Mouse (Mus musculus): Measurements from ENCODE around the gene Gm10188. TPM values are rescaled to one million over a fixed set of nuclear protein-coding genes. Genes with fewer than 3 reads are reported as not detected.

The Gm10188 gene
- polyA plus RNA-seq, 1 experiment from 2014 or later = not detected

DNA sequence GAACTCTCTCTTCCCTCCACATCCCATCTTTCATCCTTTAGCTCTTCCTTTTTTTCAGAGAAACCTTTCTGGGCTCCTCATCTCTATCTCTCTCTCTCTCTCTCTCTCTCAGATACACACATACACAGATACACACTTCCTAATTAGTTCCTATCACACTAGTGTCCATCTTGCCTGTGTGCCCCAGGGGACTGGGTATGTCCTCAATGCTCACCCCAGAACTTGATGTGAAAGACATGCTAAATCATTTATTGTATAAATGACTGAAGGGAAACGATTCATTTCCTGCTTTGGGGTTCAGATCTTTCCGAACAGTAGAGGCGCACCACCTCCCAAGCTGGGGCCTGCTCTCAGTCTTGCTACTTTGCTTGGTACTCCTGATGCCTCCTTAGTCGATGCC, 40.3 kb downstream of the Gm10188 start:
- no peaks in the 10 kb centered on the region for H3K36me3 ChIP-seq (ENCODE audit: control insufficient read depth, insufficient read depth, low read length)
- H3K27me3 ChIP-seq (replicated peaks; ENCODE audit: control insufficient read depth, insufficient read depth, low read length) = peaks cover 70% of the 10 kb centered on the region
- no peaks in the 10 kb centered on the region for H3K9me3 ChIP-seq (ENCODE audit: control insufficient read depth, low read length)
- H3K4me2 ChIP-seq = no peak overlapping the region
- 45% methylated on average over 4 of the region's 4 CpGs for WGBS
- H3K4me1 ChIP-seq (replicated peaks; ENCODE audit: control insufficient read depth, insufficient read depth, low read length) = peaks cover 6% of the 10 kb centered on the region
- H3K27ac ChIP-seq (ENCODE audit: low read depth, low read length) = no peak overlapping the region
- ATAC-seq (replicated peaks; ENCODE audit: low FRiP score) (no peak), DNase-seq (ENCODE audit: low spot score) (no peak)
- no peak overlapping the region for H3K4me3 ChIP-seq (ENCODE audit: low read depth, low read length)
- H3K9ac ChIP-seq (ENCODE audit: low read depth, low read length) = no peak overlapping the region

DNA sequence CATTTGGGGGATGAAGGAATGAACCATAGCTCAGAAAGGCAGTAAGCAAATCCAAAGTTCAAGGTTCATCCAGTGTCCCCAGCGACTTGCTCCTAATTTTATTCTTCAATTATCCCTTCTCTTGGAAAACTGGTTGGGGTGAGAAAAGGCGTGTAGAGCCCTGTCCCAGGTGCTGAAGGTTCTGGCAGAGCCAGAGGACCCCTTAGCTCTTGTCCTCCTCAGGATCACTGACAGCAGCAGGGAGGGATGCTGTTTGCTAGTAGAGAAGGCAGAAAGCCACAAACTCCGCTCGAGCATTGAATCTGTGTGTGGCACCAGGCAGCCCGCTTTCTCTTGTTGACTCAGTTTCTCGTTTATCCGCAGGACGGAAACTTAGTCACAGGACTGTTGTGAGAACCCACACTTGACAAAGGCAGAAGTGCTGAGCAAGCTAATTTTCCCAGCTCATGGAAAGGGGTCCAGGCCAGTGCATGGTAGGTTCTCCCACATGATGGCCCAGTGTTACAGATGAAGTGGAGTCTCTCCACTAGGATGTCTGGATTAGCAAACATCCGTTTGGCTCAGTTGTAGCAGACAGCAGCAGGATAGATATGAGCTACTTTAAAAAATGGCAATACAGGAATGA, 41.0 kb downstream of the Gm10188 start:
- peaks cover 66% of the 10 kb centered on the region for H3K27me3 ChIP-seq (replicated peaks; ENCODE audit: control insufficient read depth, insufficient read depth, low read length)
- ATAC-seq (replicated peaks; ENCODE audit: low FRiP score) (no peak), DNase-seq (ENCODE audit: low spot score) (no peak)
- H3K4me3 ChIP-seq (ENCODE audit: low read depth, low read length) = no peak overlapping the region
- H3K36me3 ChIP-seq (ENCODE audit: control insufficient read depth, insufficient read depth, low read length) = no peaks in the 10 kb centered on the region
- no peak overlapping the region for H3K4me2 ChIP-seq
- no peak overlapping the region for H3K9ac ChIP-seq (ENCODE audit: low read depth, low read length)
- H3K9me3 ChIP-seq (ENCODE audit: control insufficient read depth, low read length) = no peaks in the 10 kb centered on the region
- no peak overlapping the region for H3K27ac ChIP-seq (ENCODE audit: low read depth, low read length)
- 33% methylated on average over 9 of the region's 9 CpGs for WGBS
- peaks cover 6% of the 10 kb centered on the region for H3K4me1 ChIP-seq (replicated peaks; ENCODE audit: control insufficient read depth, insufficient read depth, low read length)

DNA sequence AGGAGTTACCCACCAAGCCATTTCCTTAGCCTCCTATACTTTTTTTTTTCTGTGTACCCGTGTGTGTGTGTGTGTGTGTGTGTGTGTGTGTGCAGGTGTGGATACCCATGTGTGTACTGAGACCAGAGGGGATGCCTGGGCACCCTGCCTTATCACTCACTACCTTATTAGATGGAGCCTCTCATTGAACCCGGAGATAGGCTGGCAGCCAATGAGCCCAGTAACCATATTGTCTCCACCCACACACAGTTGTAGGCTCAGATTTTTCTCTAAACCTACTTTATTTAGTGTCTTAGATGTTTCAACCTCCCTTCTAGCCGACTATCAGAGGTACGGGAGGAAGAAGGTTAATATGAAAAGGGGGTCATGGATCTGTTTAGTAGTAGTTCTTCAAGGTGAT, 43.3 kb downstream of the Gm10188 start:
- 74% methylated on average over 4 of the region's 4 CpGs for WGBS
- Histone ChIP-seq H3K9ac (ENCODE audit: low read depth, low read length) (no peak overlapping the region), H3K9me3 (ENCODE audit: control insufficient read depth, low read length) (no peaks in the 10 kb centered on the region), H3K36me3 (ENCODE audit: control insufficient read depth, insufficient read depth, low read length) (no peaks in the 10 kb centered on the region), H3K4me1 (replicated peaks; ENCODE audit: control insufficient read depth, insufficient read depth, low read length) (peaks cover 6% of the 10 kb centered on the region), H3K27ac (ENCODE audit: low read depth, low read length) (no peak overlapping the region), H3K4me3 (ENCODE audit: low read depth, low read length) (no peak overlapping the region), H3K27me3 (replicated peaks; ENCODE audit: control insufficient read depth, insufficient read depth, low read length) (peaks cover 48% of the 10 kb centered on the region), H3K4me2 (no peak overlapping the region)
- no peak for DNase-seq (ENCODE audit: low spot score)
- no peak for ATAC-seq (replicated peaks; ENCODE audit: low FRiP score)

MicroRNA genes within 50 kb of the gene (microRNA counts, 519-probe panel; counts per million panel counts)
- not detected for microRNA mmu-miR-135b

Small RNA genes lying within 50 kb of the gene (microRNA-seq; reads per million reads assigned to microRNA genes)
- gene Mir135b (ENCODE audit: borderline number of aligned reads) = 310 reads per million, percentile 61 among the genes with 10 or more reads in this experiment

Other genes starting within 250 kb of the Gm10188 start
- gene Elk4, start 222.2 kb downstream of the Gm10188 start, polyA plus RNA-seq (2014; fragmentation: Nextera tagmentation; extraction: Ambion mirVana) = 17.8 and 20.9 TPM in 2 replicates
- gene Mfsd4a, start 161.7 kb downstream of the Gm10188 start, polyA plus RNA-seq (2014; fragmentation: Nextera tagmentation; extraction: Ambion mirVana) = 9.9 and 10.8 TPM in 2 replicates
- 4.1 and 4.4 TPM in 2 replicates for gene Cdk18, start 90.1 kb downstream of the Gm10188 start, polyA plus RNA-seq (2014; fragmentation: Nextera tagmentation; extraction: Ambion mirVana)
- gene Lemd1, start 38.3 kb downstream of the Gm10188 start, polyA plus RNA-seq (2014; fragmentation: Nextera tagmentation; extraction: Ambion mirVana) = 0.27 TPM in 1 of 2 replicates, not detected in the other
- 0.04 and 0.08 TPM in 2 replicates for gene AC124108.1, start 38.3 kb downstream of the Gm10188 start, polyA plus RNA-seq (2014; fragmentation: Nextera tagmentation; extraction: Ambion mirVana)
- 0.05 TPM in 1 of 2 replicates, not detected in the other for gene Klhdc8a, start 68.9 kb upstream of the Gm10188 start, polyA plus RNA-seq (2014; fragmentation: Nextera tagmentation; extraction: Ambion mirVana)
- gene Nuak2, start 86.4 kb upstream of the Gm10188 start, polyA plus RNA-seq (2014; fragmentation: Nextera tagmentation; extraction: Ambion mirVana) = 1.2 and 2.0 TPM in 2 replicates
- gene Tmcc2, start 161.5 kb upstream of the Gm10188 start, polyA plus RNA-seq (2014; fragmentation: Nextera tagmentation; extraction: Ambion mirVana) = 24.6 and 28.1 TPM in 2 replicates
- gene Dstyk, start 187.8 kb upstream of the Gm10188 start, polyA plus RNA-seq (2014; fragmentation: Nextera tagmentation; extraction: Ambion mirVana) = 7.2 TPM in 2 replicates
- gene Rbbp5, start 247.6 kb upstream of the Gm10188 start, polyA plus RNA-seq (2014; fragmentation: Nextera tagmentation; extraction: Ambion mirVana) = 46.6 and 53.8 TPM in 2 replicates

Data from liver, embryonic 11.5 days (tissue).